ENCODE assay signal across 8 mouse cellular contexts in the genomic region with DNA sequence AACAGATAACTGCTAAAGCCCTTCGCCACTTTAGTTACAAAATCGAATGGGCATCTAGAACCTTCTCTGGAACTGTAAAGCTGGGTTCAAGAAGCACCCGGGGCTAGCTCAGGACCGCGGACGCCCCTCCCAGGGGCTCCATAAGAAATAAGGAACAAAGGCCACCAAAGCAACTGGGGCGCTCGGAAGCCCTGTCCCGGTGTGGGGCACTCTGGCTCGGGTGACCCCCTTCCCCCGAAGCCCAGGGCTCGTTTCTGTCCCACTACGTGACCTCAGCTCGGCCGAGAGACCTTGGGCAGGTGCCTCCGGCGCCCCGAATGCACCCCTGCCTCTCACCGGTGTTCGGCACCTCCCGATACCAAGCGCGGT. TPM values are rescaled to one million over a fixed set of nuclear protein-coding genes. Genes with fewer than 3 reads are reported as not detected.
A peak's percentile ranks its signal among the peaks of the same experiment; 100 is the strongest.
DNase-seq lines count a peak whose midpoint lies in the region; ATAC-seq lines count a peak whose summit lies in the region.

No protein-coding gene starts in this region.

- no peak for DNase-seq in kidney, adult 18-20 months
- DNase-seq in frontal cortex, postnatal 36 days (ENCODE audit: low spot score in 2 of 2), result no peak
- no peak for DNase-seq in left cerebral cortex, postnatal 14 days (ENCODE audit: low spot score in 2 of 2)

- WGBS in kidney, embryonic 14.5 days, result under 1% methylated on average over 23 of the region's 23 CpGs
- under 1% methylated on average over 23 of the region's 23 CpGs for WGBS in hindbrain, embryonic 16.5 days
- under 1% methylated on average over 23 of the region's 23 CpGs for WGBS in midbrain, embryonic 16.5 days

- peak overlapping the region; percentile 89 for H3K4me2 ChIP-seq in kidney, embryonic 14.5 days (replicated peaks; ENCODE audit: low read depth, low read length)
- H3K4me2 ChIP-seq in hindbrain, embryonic 16.5 days (ENCODE audit: low read length), result peak overlapping the region; percentile 60
- H3K4me2 ChIP-seq in midbrain, embryonic 16.5 days (ENCODE audit: low read length), result peak overlapping the region; percentile 96

- H3K4me3 ChIP-seq in kidney, embryonic 14.5 days (ENCODE audit: low read length), result peak overlapping the region; percentile 85
- peak overlapping the region; percentile 86 for H3K4me3 ChIP-seq in brown adipose tissue, adult 24 weeks (ENCODE audit: insufficient read depth, low read depth, low read length)
- H3K4me3 ChIP-seq in hindbrain, embryonic 16.5 days (ENCODE audit: low read length), result peak overlapping the region; percentile 76
- peak overlapping the region; percentile 75 for H3K4me3 ChIP-seq in midbrain, embryonic 16.5 days (ENCODE audit: low read depth, low read length)

- peak; percentile 26; the same call in 1 of the 2 replicates for ATAC-seq in kidney, embryonic 14.5 days (ENCODE audit: low FRiP score, low TSS enrichment)
- ATAC-seq in hindbrain, embryonic 16.5 days, result no peak
- ATAC-seq in midbrain, embryonic 16.5 days, result no peak; the same call in none of the 2 replicates
- no peak for ATAC-seq in activated CD4-positive, CD25-positive, alpha-beta regulatory T cell, adult 4 months

- no peaks in the 10 kb centered on the region for H3K27me3 ChIP-seq in kidney, embryonic 14.5 days (ENCODE audit: control insufficient read depth, insufficient read depth, low read length)
- H3K27me3 ChIP-seq in hindbrain, embryonic 16.5 days (replicated peaks; ENCODE audit: control insufficient read depth, insufficient read depth, low read length), result no peaks in the 10 kb centered on the region
- no peaks in the 10 kb centered on the region for H3K27me3 ChIP-seq in midbrain, embryonic 16.5 days (ENCODE audit: control insufficient read depth, insufficient read depth, low read depth, low read length)

- H3K27ac ChIP-seq in kidney, embryonic 14.5 days (ENCODE audit: low read depth, low read length), result peak overlapping the region; percentile 44
- peak overlapping the region; percentile 95 for H3K27ac ChIP-seq in brown adipose tissue, adult 24 weeks (replicated peaks; ENCODE audit: low read depth, low read length)
- H3K27ac ChIP-seq in hindbrain, embryonic 16.5 days (ENCODE audit: low read depth, low read length), result peak overlapping the region; percentile 80
- peak overlapping the region; percentile 84 for H3K27ac ChIP-seq in midbrain, embryonic 16.5 days (ENCODE audit: low read length)

- peak overlapping the region; percentile 96 for H3K9ac ChIP-seq in kidney, embryonic 14.5 days (ENCODE audit: low read depth, low read length)
- H3K9ac ChIP-seq in hindbrain, embryonic 16.5 days (ENCODE audit: low read depth, low read length), result peak overlapping the region; percentile 93
- peak overlapping the region; percentile 86 for H3K9ac ChIP-seq in midbrain, embryonic 16.5 days (ENCODE audit: low read depth, low read length)

- intact Hi-C loops in left cerebral cortex, postnatal 14 days (cut with DNase I), result loop anchor here (1.0 kb wide), 1 partner anchor 64 kb away; no protein-coding TSS in a partner anchor

- no peaks in the 10 kb centered on the region for H3K9me3 ChIP-seq in kidney, embryonic 14.5 days (ENCODE audit: control insufficient read depth, low read length)
- no peaks in the 10 kb centered on the region for H3K9me3 ChIP-seq in hindbrain, embryonic 16.5 days (ENCODE audit: control insufficient read depth, low read length)
- no peaks in the 10 kb centered on the region for H3K9me3 ChIP-seq in midbrain, embryonic 16.5 days (replicated peaks; ENCODE audit: control insufficient read depth, low read length, poor library complexity, severe bottlenecking)

- H3K36me3 ChIP-seq in kidney, embryonic 14.5 days (ENCODE audit: control insufficient read depth, insufficient read depth, low read length), result peaks cover 21% of the 10 kb centered on the region
- peaks cover 16% of the 10 kb centered on the region for H3K36me3 ChIP-seq in hindbrain, embryonic 16.5 days (ENCODE audit: control insufficient read depth, insufficient read depth, low read length)
- peaks cover 3% of the 10 kb centered on the region for H3K36me3 ChIP-seq in midbrain, embryonic 16.5 days (ENCODE audit: control insufficient read depth, insufficient read depth, low read length)

- peaks cover 14% of the 10 kb centered on the region for H3K4me1 ChIP-seq in kidney, embryonic 14.5 days (ENCODE audit: control insufficient read depth, insufficient read depth, low read length)
- H3K4me1 ChIP-seq in brown adipose tissue, adult 24 weeks (ENCODE audit: control insufficient read depth, insufficient read depth, insufficient read length, low read length), result peaks cover 5% of the 10 kb centered on the region
- H3K4me1 ChIP-seq in hindbrain, embryonic 16.5 days (ENCODE audit: control insufficient read depth, insufficient read depth, low read depth, low read length), result peaks cover 22% of the 10 kb centered on the region
- peaks cover 21% of the 10 kb centered on the region for H3K4me1 ChIP-seq in midbrain, embryonic 16.5 days (ENCODE audit: control insufficient read depth, insufficient read depth, low read length)

RNA-seq across cellular contexts. Expression of a gene that starts 0.4 kb away (rescaled TPM):
- 396 and 553 TPM in 2 replicates for polyA plus RNA-seq in kidney, embryonic 14.5 days (2014; fragmentation: Nextera tagmentation; extraction: Ambion mirVana)
- polyA plus RNA-seq in brown adipose tissue, adult 24 weeks (2012; ENCODE audit: insufficient read depth, insufficient read length, missing spikeins), result 2,100 and 2,481 TPM in 2 replicates
- 345 and 392 TPM in 2 replicates for polyA plus RNA-seq in hindbrain, embryonic 16.5 days (2015; fragmentation: Nextera tagmentation; extraction: Ambion mirVana)
- 321 and 346 TPM in 2 replicates for polyA plus RNA-seq in midbrain, embryonic 16.5 days (2015; fragmentation: Nextera tagmentation; extraction: Ambion mirVana)
- total RNA-seq in left cerebral cortex, postnatal 14 days (2021), result 100 to 1,000 TPM; 174 to 193 TPM
- polyA plus RNA-seq in activated CD4-positive, CD25-positive, alpha-beta regulatory T cell, adult 4 months (2017; shearing (Covaris generic)), result 100 to 1,000 TPM; 486 to 595 TPM

RNA-seq across cellular contexts. Expression of a gene that starts 15.0 kb away (rescaled TPM):
- polyA plus RNA-seq in kidney, embryonic 14.5 days (2014; fragmentation: Nextera tagmentation; extraction: Ambion mirVana), result 276 and 306 TPM in 2 replicates
- polyA plus RNA-seq in brown adipose tissue, adult 24 weeks (2012; ENCODE audit: insufficient read depth, insufficient read length, missing spikeins), result 420 and 432 TPM in 2 replicates
- polyA plus RNA-seq in hindbrain, embryonic 16.5 days (2015; fragmentation: Nextera tagmentation; extraction: Ambion mirVana), result 354 and 397 TPM in 2 replicates
- 300 and 320 TPM in 2 replicates for polyA plus RNA-seq in midbrain, embryonic 16.5 days (2015; fragmentation: Nextera tagmentation; extraction: Ambion mirVana)
- total RNA-seq in left cerebral cortex, postnatal 14 days (2021), result 100 to 1,000 TPM; 130 to 131 TPM
- 100 to 1,000 TPM; 132 to 140 TPM for polyA plus RNA-seq in activated CD4-positive, CD25-positive, alpha-beta regulatory T cell, adult 4 months (2017; shearing (Covaris generic))

RNA-seq across cellular contexts. Expression of a gene that starts 15.0 kb away (rescaled TPM):
- 4.7 and 8.9 TPM in 2 replicates for polyA plus RNA-seq in kidney, embryonic 14.5 days (2014; fragmentation: Nextera tagmentation; extraction: Ambion mirVana)
- 0.52 and 1.5 TPM in 2 replicates for polyA plus RNA-seq in brown adipose tissue, adult 24 weeks (2012; ENCODE audit: insufficient read depth, insufficient read length, missing spikeins)
- polyA plus RNA-seq in hindbrain, embryonic 16.5 days (2015; fragmentation: Nextera tagmentation; extraction: Ambion mirVana), result 1.6 and 2.1 TPM in 2 replicates
- 1.1 and 1.5 TPM in 2 replicates for polyA plus RNA-seq in midbrain, embryonic 16.5 days (2015; fragmentation: Nextera tagmentation; extraction: Ambion mirVana)
- total RNA-seq in left cerebral cortex, postnatal 14 days (2021), result 1 to 10 TPM; 1.2 to 1.3 TPM
- polyA plus RNA-seq in activated CD4-positive, CD25-positive, alpha-beta regulatory T cell, adult 4 months (2017; shearing (Covaris generic)), result 1 to 10 TPM; 5.3 to 5.8 TPM

RNA-seq across cellular contexts. Expression of a gene that starts 15.0 kb away (rescaled TPM):
- 43.6 and 57.3 TPM in 2 replicates for polyA plus RNA-seq in kidney, embryonic 14.5 days (2014; fragmentation: Nextera tagmentation; extraction: Ambion mirVana)
- polyA plus RNA-seq in brown adipose tissue, adult 24 weeks (2012; ENCODE audit: insufficient read depth, insufficient read length, missing spikeins), result 13.1 and 13.8 TPM in 2 replicates
- polyA plus RNA-seq in hindbrain, embryonic 16.5 days (2015; fragmentation: Nextera tagmentation; extraction: Ambion mirVana), result 32.8 and 32.9 TPM in 2 replicates
- 23.8 and 28.0 TPM in 2 replicates for polyA plus RNA-seq in midbrain, embryonic 16.5 days (2015; fragmentation: Nextera tagmentation; extraction: Ambion mirVana)
- total RNA-seq in left cerebral cortex, postnatal 14 days (2021), result 10 to 100 TPM; 35.7 to 37.8 TPM
- polyA plus RNA-seq in activated CD4-positive, CD25-positive, alpha-beta regulatory T cell, adult 4 months (2017; shearing (Covaris generic)), result 10 to 100 TPM; 44.2 to 63.7 TPM

RNA-seq across cellular contexts. Expression of a gene that starts 26.3 kb away (rescaled TPM):
- polyA plus RNA-seq in kidney, embryonic 14.5 days (2014; fragmentation: Nextera tagmentation; extraction: Ambion mirVana), result 7.0 and 8.2 TPM in 2 replicates
- 29.8 and 37.1 TPM in 2 replicates for polyA plus RNA-seq in brown adipose tissue, adult 24 weeks (2012; ENCODE audit: insufficient read depth, insufficient read length, missing spikeins)
- 3.3 TPM in 2 replicates for polyA plus RNA-seq in hindbrain, embryonic 16.5 days (2015; fragmentation: Nextera tagmentation; extraction: Ambion mirVana)
- polyA plus RNA-seq in midbrain, embryonic 16.5 days (2015; fragmentation: Nextera tagmentation; extraction: Ambion mirVana), result 1.2 and 1.5 TPM in 2 replicates
- 10 to 100 TPM; 20.9 to 21.9 TPM for total RNA-seq in left cerebral cortex, postnatal 14 days (2021)
- 1 to 10 TPM; 3.6 to 6.5 TPM for polyA plus RNA-seq in activated CD4-positive, CD25-positive, alpha-beta regulatory T cell, adult 4 months (2017; shearing (Covaris generic))

Comparison
In these comparisons a context has a peak if more than half of its experiments do, and no peak if none do; other contexts are left out.
1. H3K27ac ChIP-seq: peak in every context shown above with its lines; median percentile 95 in brown adipose tissue, adult 24 weeks; 84 in midbrain, embryonic 16.5 days; 80 in hindbrain, embryonic 16.5 days; 44 in kidney, embryonic 14.5 days.